Mouse (Mus musculus): ENCODE measurements at regions not wholly inside any gene's neighbourhood (a gene's known extent, or its start where the extent isn't known, plus 50 kb on each side); places are given as distances from the start of the nearest gene placed in this dataset.

DNA sequence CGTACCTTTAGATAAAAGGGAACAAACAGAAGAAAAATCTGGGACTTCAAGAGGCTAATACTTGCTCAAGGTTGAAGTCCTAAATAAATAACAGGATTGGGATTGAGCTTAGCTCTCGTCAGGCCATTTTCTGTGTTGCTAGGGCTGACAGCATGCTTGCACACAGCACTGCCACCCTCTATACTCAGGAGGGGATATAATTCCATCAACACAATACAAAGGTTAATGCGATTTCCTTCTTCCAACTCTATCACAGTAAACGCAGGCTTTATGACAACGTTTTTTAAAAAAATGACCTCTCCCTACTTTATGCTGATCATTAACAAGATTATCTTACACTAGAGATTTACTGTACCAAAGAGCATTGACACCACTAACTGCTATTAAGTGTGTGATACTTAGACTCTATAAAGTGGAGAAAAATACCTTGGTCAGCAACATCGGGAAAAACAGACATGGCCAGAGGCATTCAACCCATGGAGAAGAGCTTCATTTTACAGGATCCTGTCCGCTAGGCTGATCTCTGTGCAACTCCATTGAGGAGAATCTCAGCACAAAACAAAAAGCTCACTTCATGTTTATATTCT, 305.3 kb upstream of the Pbx1 start:
- WGBS: 85% methylated on average over 7 of the region's 7 CpGs
- Histone ChIP-seq H3K36me3 (no peaks in the 10 kb centered on the region), H3K9me3 (replicated peaks) (no peaks in the 10 kb centered on the region), H3K27ac (no peak overlapping the region), H3K27me3 (ENCODE audit: low read depth, poor library complexity, severe bottlenecking) (no peaks in the 10 kb centered on the region), H3K4me3 (no peak overlapping the region), H3K4me1 (peaks cover 8% of the 10 kb centered on the region)
- no peak for DNase-seq (ENCODE audit: low spot score)

DNA sequence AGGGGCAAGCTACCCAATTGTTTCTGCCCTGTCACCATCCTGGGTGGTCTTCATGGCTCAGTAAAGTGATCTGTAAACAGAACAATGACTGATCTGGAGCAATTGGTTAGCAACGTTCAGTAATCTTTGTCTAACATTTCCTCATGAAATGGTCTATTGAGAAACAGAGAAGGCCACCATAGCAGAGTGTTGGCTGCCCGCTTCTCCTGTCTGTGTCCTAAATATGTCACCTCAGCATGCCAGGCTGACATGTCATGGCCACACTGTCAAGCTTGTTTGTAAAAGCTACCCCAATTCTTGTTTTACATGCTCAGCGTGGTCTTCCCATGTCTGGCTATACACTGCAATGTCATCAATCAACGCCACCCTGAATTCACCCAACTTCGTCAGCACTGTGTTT, 301.0 kb upstream of the Pbx1 start:
- Histone ChIP-seq H3K9me3 (replicated peaks) (no peaks in the 10 kb centered on the region), H3K4me1 (peaks cover 6% of the 10 kb centered on the region), H3K27ac (no peak overlapping the region), H3K36me3 (no peaks in the 10 kb centered on the region), H3K4me3 (no peak overlapping the region), H3K27me3 (ENCODE audit: low read depth, poor library complexity, severe bottlenecking) (no peaks in the 10 kb centered on the region)
- no peak for DNase-seq (ENCODE audit: low spot score)
- 73% methylated on average over 5 of the region's 5 CpGs for WGBS

GRCm38 (mm10) chr1:168709836-168710235, 277.8 kb upstream of the Pbx1 start:
- no peak for DNase-seq (ENCODE audit: low spot score)
- Histone ChIP-seq H3K4me3 (no peak overlapping the region), H3K27ac (peak overlapping the region; percentile 75; the same call in 1 of the 2 replicates), H3K9me3 (replicated peaks) (no peaks in the 10 kb centered on the region), H3K27me3 (ENCODE audit: low read depth, poor library complexity, severe bottlenecking) (no peaks in the 10 kb centered on the region), H3K36me3 (no peaks in the 10 kb centered on the region), H3K4me1 (peaks cover 21% of the 10 kb centered on the region)
- WGBS: 80% methylated on average over 2 of the region's 2 CpGs

DNA sequence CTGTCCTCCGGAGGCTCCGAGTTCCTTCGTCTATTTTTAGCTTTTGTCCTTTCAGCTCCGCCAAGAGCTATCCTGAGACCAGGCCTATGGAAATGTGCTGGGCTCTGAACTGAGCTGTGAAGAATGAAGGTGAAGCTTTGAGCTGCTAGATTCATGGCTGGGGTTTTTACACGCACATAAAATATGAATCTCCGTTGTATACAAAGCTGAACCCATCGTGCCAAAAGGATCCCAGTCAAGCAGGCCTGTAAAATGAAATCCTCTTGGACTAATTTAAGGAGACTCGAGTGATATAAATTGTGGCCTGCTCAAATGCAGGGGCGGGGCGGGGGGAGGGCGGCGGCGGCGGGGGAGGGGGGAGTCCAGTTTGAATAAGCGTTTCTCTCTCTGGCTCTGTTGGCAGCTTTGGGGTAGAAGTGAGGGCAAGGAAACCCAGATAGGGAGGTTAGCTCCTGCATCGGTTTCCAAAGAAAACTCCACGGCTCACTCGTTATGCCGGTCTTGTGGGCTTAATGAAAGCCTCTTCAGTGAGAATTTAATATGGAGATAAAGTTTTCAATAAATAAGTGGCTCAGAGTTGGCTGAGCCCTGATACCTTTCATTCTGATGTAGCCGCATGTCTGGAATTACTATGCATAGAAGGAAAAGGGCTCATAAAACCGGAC, 277.1 kb upstream of the Pbx1 start:
- 28% methylated on average over 21 of the region's 21 CpGs for WGBS
- H3K4me1 ChIP-seq: peaks cover 21% of the 10 kb centered on the region
- H3K4me3 ChIP-seq: peak overlapping the region; percentile 32
- H3K9me3 ChIP-seq (replicated peaks): no peaks in the 10 kb centered on the region
- no peaks in the 10 kb centered on the region for H3K36me3 ChIP-seq
- DNase-seq (ENCODE audit: low spot score): peak; percentile 51
- H3K27ac ChIP-seq: peak overlapping the region; percentile 75
- H3K27me3 ChIP-seq (ENCODE audit: low read depth, poor library complexity, severe bottlenecking): no peaks in the 10 kb centered on the region

GRCm38 (mm10) chr1:168708161-168708865, 276.2 kb upstream of the Pbx1 start:
- H3K36me3 ChIP-seq: no peaks in the 10 kb centered on the region
- WGBS: 39% methylated on average over 11 of the region's 11 CpGs
- H3K4me3 ChIP-seq: peak overlapping the region; percentile 32; the same call in 1 of the 2 replicates
- no peaks in the 10 kb centered on the region for H3K9me3 ChIP-seq (replicated peaks)
- peak overlapping the region; percentile 75 for H3K27ac ChIP-seq
- H3K4me1 ChIP-seq: peaks cover 21% of the 10 kb centered on the region
- H3K27me3 ChIP-seq (ENCODE audit: low read depth, poor library complexity, severe bottlenecking): no peaks in the 10 kb centered on the region
- DNase-seq (ENCODE audit: low spot score): peak; percentile 69

DNA sequence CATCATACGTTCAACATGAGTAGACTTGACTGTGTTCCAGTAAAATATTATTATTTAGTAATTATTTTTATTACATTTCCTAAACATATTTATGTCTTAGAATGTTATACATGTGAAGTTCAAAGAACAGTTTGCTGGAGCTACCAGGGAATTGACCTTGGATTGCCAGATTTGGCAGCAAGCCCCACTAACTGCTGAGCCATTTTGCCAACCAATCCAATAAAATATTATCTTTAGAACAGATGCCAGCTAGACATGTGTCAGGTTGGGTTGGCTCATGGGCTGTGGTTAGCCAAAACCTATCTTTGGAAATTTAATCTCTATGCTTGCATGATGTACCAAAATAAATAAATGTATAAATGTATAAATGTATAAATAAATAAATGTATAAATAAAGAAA, 265.3 kb upstream of the Pbx1 start:
- 94% methylated on average over 1 of the region's 1 CpGs for WGBS
- no peaks in the 10 kb centered on the region for H3K36me3 ChIP-seq
- no peak overlapping the region for H3K27ac ChIP-seq
- DNase-seq (ENCODE audit: low spot score): no peak
- no peaks in the 10 kb centered on the region for H3K27me3 ChIP-seq (ENCODE audit: low read depth, poor library complexity, severe bottlenecking)
- no peaks in the 10 kb centered on the region for H3K9me3 ChIP-seq (replicated peaks)
- H3K4me1 ChIP-seq: no peaks in the 10 kb centered on the region
- no peak overlapping the region for H3K4me3 ChIP-seq

GRCm38 (mm10) chr1:168686821-168687220, 254.8 kb upstream of the Pbx1 start:
- H3K4me3 ChIP-seq: no peak overlapping the region
- H3K27me3 ChIP-seq (ENCODE audit: low read depth, poor library complexity, severe bottlenecking): no peaks in the 10 kb centered on the region
- no peak overlapping the region for H3K27ac ChIP-seq
- no peaks in the 10 kb centered on the region for H3K36me3 ChIP-seq
- WGBS: 90% methylated on average over 7 of the region's 7 CpGs
- H3K9me3 ChIP-seq (replicated peaks): no peaks in the 10 kb centered on the region
- no peak for DNase-seq (ENCODE audit: low spot score)
- H3K4me1 ChIP-seq: no peaks in the 10 kb centered on the region

- no peaks in the 10 kb centered on the region for H3K4me1 ChIP-seq
- DNase-seq (ENCODE audit: low spot score): no peak
- H3K27me3 ChIP-seq (ENCODE audit: low read depth, poor library complexity, severe bottlenecking): no peaks in the 10 kb centered on the region
- no peak overlapping the region for H3K4me3 ChIP-seq
- H3K27ac ChIP-seq: no peak overlapping the region
- no peaks in the 10 kb centered on the region for H3K36me3 ChIP-seq
- WGBS: 94% methylated on average over 2 of the region's 2 CpGs
- H3K9me3 ChIP-seq (replicated peaks): no peaks in the 10 kb centered on the region
Observed at GRCm38 (mm10) chr1:168685147-168685546, 253.1 kb upstream of the Pbx1 start.

GRCm38 (mm10) chr1:168681685-168682491, 249.8 kb upstream of the Pbx1 start:
- no peaks in the 10 kb centered on the region for H3K9me3 ChIP-seq (replicated peaks)
- H3K4me1 ChIP-seq: no peaks in the 10 kb centered on the region
- WGBS: 81% methylated on average over 6 of the region's 6 CpGs
- no peaks in the 10 kb centered on the region for H3K36me3 ChIP-seq
- DNase-seq (ENCODE audit: low spot score): no peak
- H3K27me3 ChIP-seq (ENCODE audit: low read depth, poor library complexity, severe bottlenecking): peaks cover 9% of the 10 kb centered on the region; the same call in 1 of the 2 replicates
- H3K27ac ChIP-seq: no peak overlapping the region
- H3K4me3 ChIP-seq: no peak overlapping the region

GRCm38 (mm10) chr1:168680674-168681073, 248.6 kb upstream of the Pbx1 start:
- H3K4me1 ChIP-seq: peaks cover 1% of the 10 kb centered on the region; the same call in 1 of the 2 replicates
- no peaks in the 10 kb centered on the region for H3K9me3 ChIP-seq (replicated peaks)
- H3K4me3 ChIP-seq: no peak overlapping the region
- WGBS: 88% methylated on average over 3 of the region's 3 CpGs
- DNase-seq (ENCODE audit: low spot score): no peak
- no peak overlapping the region for H3K27ac ChIP-seq
- peaks cover 14% of the 10 kb centered on the region; the same call in 1 of the 2 replicates for H3K27me3 ChIP-seq (ENCODE audit: low read depth, poor library complexity, severe bottlenecking)
- no peaks in the 10 kb centered on the region for H3K36me3 ChIP-seq

DNA sequence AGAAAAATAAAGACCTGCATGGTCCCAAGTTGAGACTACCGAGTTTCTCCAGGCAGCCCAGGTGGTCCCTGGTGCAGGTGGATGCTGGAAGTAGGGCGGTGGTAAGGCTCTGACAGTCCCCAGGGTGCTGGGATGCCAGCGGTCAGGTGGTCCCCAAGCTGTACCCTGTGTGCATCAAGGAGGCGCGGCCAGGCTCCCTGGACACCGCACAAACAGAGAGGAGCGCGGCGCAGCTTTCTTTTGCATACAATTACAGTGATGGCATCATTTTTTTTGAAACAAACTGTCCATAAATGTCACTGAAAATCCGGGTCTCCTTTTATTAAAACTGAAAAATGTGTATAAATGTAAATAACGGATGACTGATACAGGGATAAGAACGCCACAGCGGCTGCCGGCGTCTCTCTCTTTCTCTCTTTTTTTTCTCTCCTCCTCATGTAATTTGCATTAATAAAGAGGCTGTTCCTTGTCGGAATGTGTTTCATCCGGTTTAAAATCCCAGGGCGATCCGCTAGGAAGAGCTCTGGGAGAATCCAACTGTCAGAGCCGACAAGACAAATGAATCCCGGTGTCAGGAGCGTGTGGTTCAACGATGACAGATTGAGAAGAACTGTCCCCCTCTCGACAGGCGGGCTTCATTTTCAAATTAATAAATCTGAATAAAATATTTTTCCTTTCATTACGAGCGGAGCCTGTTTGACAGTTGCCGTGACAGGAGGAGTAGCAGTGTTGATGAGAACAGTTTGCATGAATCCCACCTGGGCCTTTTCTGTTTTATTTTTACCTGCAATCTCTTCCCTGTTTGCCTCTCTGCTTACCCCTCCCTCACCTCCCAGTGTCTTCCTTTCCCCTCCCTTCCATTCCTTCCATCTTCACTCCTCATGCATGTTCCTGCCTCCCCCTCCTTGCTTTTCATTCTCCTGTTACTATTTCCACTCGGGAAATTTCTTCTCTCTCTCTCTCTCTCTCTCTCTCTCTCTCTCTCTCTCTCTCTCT, 244.6 kb upstream of the Pbx1 start:
- no peak overlapping the region for H3K4me3 ChIP-seq
- no peak overlapping the region for H3K27ac ChIP-seq
- WGBS: 64% methylated on average over 29 of the region's 29 CpGs
- DNase-seq (ENCODE audit: low spot score): no peak
- no peaks in the 10 kb centered on the region for H3K36me3 ChIP-seq
- H3K27me3 ChIP-seq (ENCODE audit: low read depth, poor library complexity, severe bottlenecking): peaks cover 14% of the 10 kb centered on the region; the same call in 1 of the 2 replicates
- no peaks in the 10 kb centered on the region for H3K9me3 ChIP-seq (replicated peaks)
- H3K4me1 ChIP-seq: peaks cover 4% of the 10 kb centered on the region; the same call in 1 of the 2 replicates

DNA sequence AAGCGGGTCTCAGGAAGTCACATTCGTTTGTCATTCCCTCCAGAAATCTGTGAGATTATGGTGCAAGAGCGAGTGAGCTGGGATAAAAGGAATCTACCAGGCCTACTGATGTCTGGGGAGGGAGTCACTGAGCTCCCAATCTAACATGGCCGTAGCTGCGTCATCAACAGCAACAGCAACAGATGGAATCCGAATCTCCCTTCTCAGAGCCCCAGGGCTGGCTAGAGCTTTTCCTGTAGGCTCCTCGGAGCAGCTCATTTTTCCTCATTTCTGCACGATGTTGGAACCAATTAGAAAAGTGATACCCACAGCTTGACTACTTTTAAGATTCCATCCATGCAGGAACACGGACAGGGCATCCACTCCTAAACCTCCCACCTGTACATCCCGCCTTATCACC, 243.7 kb upstream of the Pbx1 start:
- 70% methylated on average over 10 of the region's 10 CpGs for WGBS
- no peak for DNase-seq (ENCODE audit: low spot score)

More for the DNA sequence above, 243.7 kb upstream of the Pbx1 start:
- Histone ChIP-seq H3K4me3 (no peak overlapping the region), H3K36me3 (no peaks in the 10 kb centered on the region), H3K4me1 (peaks cover 4% of the 10 kb centered on the region; the same call in 1 of the 2 replicates), H3K27me3 (ENCODE audit: low read depth, poor library complexity, severe bottlenecking) (peaks cover 14% of the 10 kb centered on the region; the same call in 1 of the 2 replicates), H3K27ac (no peak overlapping the region), H3K9me3 (replicated peaks) (no peaks in the 10 kb centered on the region)
